Mouse (Mus musculus) bone marrow, adult 2 months (tissue): Measurements from ENCODE around the gene Sp7.
A peak's percentile ranks its signal among the peaks of the same experiment; 100 is the strongest.

Experiments used
- CTCF ChIP-seq: fragments of 200-500 bp; IDR thresholded peaks from 2 replicates; pipeline ENCODE4 v1.5.1; 2011; ENCODE audit warnings: low read length, control low read depth; ENCODE audit not compliant: control insufficient read depth, insufficient read depth
- POLR2A ChIP-seq: fragments of 200-500 bp; IDR thresholded peaks from 2 replicates; pipeline ENCODE4 v1.6.1; 2011; ENCODE audit warnings: low read depth, mild to moderate bottlenecking, control low read depth, low read length, borderline replicate concordance; ENCODE audit not compliant: control insufficient read depth

GRCm38 (mm10) chr15:102399229-102400221 is 32.5 kb upstream of the Sp7 start:
- no peak for TF ChIP-seq CTCF
- peak; percentile 62; the same call in 1 of the 2 replicates for TF ChIP-seq POLR2A
